Mouse (Mus musculus): ENCODE results near the gene Rbbp6.

The Rbbp6 gene

GRCm38 (mm10) chr7:122965386-122965785 is at the start of gene Rbbp6:
TSS of gene Rbbp6 (plus strand) at chr7:122965686.
- no peak for DNase-seq (ENCODE audit: low spot score in 2 of 2)

- DNase-seq (ENCODE audit: low spot score in 2 of 2) = peak in 1 of 2 experiments; percentile 5
Observed at GRCm38 (mm10) chr7:122919728-122920582, 45.5 kb upstream of the Rbbp6 start.

- no peak for DNase-seq (ENCODE audit: low spot score in 2 of 2)
Observed at GRCm38 (mm10) chr7:122921537-122921936, 43.9 kb upstream of the Rbbp6 start.

GRCm38 (mm10) chr7:122924256-122924655 is 41.2 kb upstream of the Rbbp6 start:
- DNase-seq (ENCODE audit: low spot score in 2 of 2) = no peak

DNA sequence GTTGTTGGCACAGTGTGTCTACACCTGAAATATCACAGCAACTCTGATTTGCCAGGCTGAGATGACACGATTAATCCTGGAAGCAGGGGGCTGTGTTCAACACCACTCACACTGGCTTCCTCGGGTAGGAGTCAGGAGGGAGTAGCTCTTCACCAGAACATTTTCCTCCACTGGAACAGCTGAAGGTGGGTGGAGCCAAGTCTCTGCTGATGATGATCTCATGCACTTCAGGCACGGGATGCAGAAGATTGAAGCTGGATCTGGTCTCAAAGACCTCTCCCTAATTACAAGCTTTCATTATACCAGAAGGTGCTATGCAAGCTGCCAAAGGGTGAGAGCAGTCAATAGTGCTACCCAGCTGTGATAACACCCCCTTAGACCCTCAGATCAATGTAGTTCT is 35.0 kb upstream of the Rbbp6 start:
- no peak for DNase-seq (ENCODE audit: low spot score in 2 of 2)

GRCm38 (mm10) chr7:122932171-122932570 is 33.3 kb upstream of the Rbbp6 start:
- DNase-seq (ENCODE audit: low spot score in 2 of 2) = no peak

DNA sequence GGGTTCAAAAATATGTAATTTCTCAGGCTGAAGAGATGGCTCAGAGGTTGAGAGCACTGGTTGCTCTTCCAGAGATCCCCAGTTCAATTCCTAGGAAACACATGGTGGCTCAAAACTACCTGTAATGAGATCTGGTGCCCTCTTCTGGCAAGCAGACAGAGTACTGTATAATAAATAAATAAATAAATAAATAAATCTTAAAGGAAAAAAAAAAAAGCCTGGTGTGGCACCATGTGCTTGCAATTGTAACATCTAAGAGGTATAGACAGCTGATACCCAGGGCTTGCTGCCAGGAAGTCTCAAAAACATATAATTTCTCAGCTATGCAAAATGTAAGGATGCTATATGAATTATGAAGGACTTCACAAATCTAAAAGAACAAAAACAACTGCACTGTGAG is 28.9 kb upstream of the Rbbp6 start:
- no peak for DNase-seq (ENCODE audit: low spot score in 2 of 2)

- DNase-seq (ENCODE audit: low spot score in 2 of 2) = no peak
Observed at GRCm38 (mm10) chr7:122938197-122938596, 27.3 kb upstream of the Rbbp6 start.

GRCm38 (mm10) chr7:122939181-122939580 is 26.3 kb upstream of the Rbbp6 start:
- DNase-seq (ENCODE audit: low spot score in 2 of 2) = no peak

- DNase-seq (ENCODE audit: low spot score in 2 of 2) = no peak
Observed at GRCm38 (mm10) chr7:122940371-122941075, 25.0 kb upstream of the Rbbp6 start.

GRCm38 (mm10) chr7:122942111-122942510 is 23.4 kb upstream of the Rbbp6 start:
- no peak for DNase-seq (ENCODE audit: low spot score in 2 of 2)

DNA sequence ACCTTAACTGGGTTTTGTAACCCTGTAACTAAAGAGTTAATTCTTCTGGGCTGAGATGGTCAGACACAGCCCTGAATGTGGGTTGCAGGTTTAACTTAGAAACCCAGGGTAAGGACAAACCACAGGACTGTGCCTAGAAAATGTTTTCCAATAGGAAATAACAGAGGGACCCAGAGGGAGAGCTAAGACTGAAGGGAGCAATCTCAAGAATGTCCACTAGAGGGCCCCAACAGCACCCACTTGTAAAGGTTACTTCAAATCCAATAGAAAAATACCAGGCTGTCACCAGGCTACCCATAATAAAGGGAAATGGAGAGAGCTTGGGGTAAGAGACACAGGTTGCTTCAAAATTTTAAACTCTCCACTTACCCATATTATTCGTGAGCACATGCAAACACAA is 20.3 kb upstream of the Rbbp6 start:
- peak; percentile 19 to 56 for DNase-seq (ENCODE audit: low spot score in 2 of 2)

GRCm38 (mm10) chr7:122949268-122949667 is 16.2 kb upstream of the Rbbp6 start:
- no peak for DNase-seq (ENCODE audit: low spot score in 2 of 2)

GRCm38 (mm10) chr7:122951464-122951863 is 14.0 kb upstream of the Rbbp6 start:
- DNase-seq (ENCODE audit: low spot score in 2 of 2) = no peak

GRCm38 (mm10) chr7:122952066-122952465 is 13.4 kb upstream of the Rbbp6 start:
- DNase-seq (ENCODE audit: low spot score in 2 of 2) = no peak

DNA sequence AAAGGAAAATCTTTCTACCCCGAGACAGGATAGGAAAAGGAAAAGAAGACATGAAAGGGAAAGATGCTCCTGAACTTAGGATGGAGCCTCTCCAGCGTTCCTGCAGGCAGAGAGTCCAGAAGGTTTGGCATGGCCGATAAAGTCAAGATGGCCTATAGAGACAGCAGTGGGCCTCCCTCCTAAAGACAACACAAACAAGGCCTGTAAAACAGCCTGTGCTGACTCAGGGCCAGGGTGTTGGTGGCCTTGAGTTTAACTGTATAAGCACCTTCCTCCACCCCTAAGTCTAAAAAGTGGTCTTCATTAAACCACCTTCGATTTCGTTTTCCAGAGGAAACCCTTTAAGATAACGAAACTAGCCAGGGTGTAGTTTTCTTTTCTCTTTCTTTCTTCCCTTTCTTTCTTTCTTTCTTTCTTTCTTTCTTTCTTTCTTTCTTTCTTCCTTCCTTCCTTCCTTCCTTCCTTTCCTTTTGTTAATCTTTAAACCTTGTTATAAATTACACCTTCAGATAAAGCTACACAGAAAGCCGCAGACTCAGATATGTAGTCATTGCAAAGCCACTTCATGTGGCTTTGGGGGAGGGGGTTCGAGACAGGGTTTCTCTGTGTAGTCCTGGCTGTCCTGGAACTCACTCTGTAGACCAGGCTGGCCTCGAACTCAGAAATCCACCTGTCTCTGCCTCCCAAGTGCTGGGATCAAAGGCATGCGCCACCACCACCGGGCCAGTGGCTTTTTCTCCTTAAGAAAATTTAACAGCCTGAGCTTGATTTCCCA is 10.8 kb upstream of the Rbbp6 start:
- no peak for DNase-seq (ENCODE audit: low spot score in 2 of 2)

DNA sequence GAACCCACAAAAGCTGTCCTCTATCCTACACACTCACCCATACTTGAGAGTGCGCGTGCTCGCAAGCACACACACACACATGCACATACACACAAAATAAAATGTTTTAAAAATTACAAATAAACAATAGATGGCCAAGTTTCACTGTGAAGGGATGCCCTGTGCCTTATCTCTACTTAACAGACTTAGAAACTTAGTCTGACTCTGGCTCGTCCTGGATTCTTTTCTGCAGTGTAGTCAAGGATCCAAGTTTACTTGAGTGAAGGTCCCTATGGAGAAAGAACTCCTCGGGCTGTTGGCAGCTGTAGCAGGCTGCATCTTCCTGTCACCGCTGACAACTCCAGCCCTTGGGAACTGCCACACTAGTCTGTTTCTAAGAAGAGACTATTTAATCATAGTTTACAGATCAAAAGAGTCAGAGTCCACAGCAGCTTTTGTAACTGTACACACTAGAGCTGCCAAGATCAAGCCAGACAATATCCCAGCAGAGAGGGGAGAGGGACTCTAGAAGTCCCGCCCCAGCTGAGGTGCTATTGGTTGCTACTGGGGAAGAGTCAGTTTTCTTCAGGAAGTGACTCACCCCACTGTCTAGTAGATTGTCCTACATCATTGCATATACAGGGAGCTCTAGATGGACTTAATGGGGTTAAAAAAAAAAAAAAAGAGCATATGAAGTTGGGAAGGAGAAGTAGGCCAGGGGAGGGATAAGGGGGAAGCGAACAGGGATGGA is 10.1 kb upstream of the Rbbp6 start:
- no peak for DNase-seq (ENCODE audit: low spot score in 2 of 2)

DNA sequence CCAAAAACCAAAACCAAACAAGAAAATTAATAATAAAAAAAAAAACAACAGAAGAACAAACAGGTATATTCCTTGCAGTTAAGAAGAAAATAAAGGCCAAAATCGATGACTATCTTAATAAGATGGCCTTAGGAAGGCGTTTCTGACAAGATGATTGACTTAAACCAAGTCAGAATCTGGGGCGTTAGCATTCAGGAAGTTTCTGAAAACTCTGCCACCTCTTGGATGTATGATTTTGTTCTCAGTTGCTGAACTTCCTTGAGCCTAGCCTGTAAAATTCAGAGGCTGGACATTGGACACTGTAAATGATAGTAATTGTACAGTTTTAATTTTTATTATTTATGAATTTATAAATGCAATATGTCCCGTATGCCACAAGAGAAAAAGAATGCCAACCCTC is 3.3 kb downstream of the Rbbp6 start:
- no peak for DNase-seq (ENCODE audit: low spot score in 2 of 2)

DNA sequence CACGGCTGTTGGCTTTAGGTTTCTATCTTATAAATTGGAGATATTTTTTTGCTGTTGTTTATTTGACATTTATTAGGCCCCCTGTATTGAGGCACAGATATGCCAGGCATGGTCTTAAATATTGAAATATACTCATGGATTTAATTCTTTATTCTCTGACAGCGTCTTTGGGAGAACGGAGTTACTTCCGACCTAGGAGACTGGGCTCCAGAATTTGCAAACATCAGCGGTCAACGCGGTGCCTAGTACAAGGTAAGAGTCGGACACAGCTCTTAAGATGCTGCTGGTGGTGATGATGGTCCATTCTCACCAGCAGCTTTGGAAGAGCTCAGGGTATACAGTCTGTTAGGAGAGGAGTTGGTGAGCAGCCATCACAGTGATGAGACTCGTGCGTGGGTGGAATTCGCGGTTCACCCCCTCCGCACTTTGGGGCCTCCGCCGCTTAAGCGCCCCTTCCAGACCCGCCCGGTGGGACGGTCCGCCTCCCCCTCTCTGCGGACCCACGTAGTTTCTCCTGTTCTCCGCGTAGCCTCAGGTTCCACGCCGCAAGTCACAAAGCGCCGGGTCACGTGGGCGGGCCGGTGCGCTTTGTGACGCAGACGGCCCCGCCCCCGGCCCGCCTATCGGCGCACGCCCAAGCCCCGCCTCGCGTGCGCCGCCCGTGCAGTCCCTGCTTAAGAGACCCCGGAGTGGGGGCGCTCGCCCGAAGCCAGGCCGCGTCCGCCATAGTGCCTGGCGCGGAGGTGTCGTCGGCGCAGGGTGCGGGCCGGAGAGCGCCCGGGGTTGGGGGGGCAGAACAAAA is 3.9 kb downstream of the Rbbp6 start:
- peak; percentile 87 to 92 for DNase-seq (ENCODE audit: low spot score in 2 of 2)

- peak; percentile 27 to 52 for DNase-seq (ENCODE audit: low spot score in 2 of 2)
Observed at GRCm38 (mm10) chr7:122970119-122970781, 4.8 kb downstream of the Rbbp6 start.

Measured in spleen, postnatal 14 days (tissue).